Mouse (Mus musculus) kidney, postnatal 0 days (tissue): ENCODE measurements around the gene Pmm2. TPM values are rescaled to one million over a fixed set of nuclear protein-coding genes. Genes with fewer than 3 reads are reported as not detected.

Source experiments
- ATAC-seq: fragments of 200-750 bp; cut with Nextera tagmentation; replicated peaks from 2 replicates; pipeline ENCODE4 v1.8.0; 2017; ENCODE audit warnings: low read depth, moderate number of reproducible peaks, moderate TSS enrichment, moderate library complexity; ENCODE audit not compliant: low FRiP score
- DNase-seq: peaks from one replicate; pipeline ENCODE4 v3.0.0-alpha.2; 2016; ENCODE audit warnings: low spot score
- H3K27ac ChIP-seq: fragments of 300-500 bp; sonication (generic); 2 replicates; pipeline ENCODE4 v1.5.1; 2014; ENCODE audit warnings: mild to moderate bottlenecking
- H3K27me3 ChIP-seq: fragments of 300-500 bp; sonication (generic); 2 replicates; pipeline ENCODE4 v1.6.1; 2014; ENCODE audit warnings: low read length, mixed read lengths; ENCODE audit not compliant: insufficient read depth
- H3K36me3 ChIP-seq: fragments of 300-500 bp; sonication (generic); 2 replicates; pipeline ENCODE4 v1.6.1; 2014; ENCODE audit warnings: low read length, mixed read lengths; ENCODE audit not compliant: insufficient read depth
- H3K4me1 ChIP-seq: fragments of 300-500 bp; sonication (generic); replicated peaks from 2 replicates; pipeline ENCODE4 v1.6.1; 2014; ENCODE audit warnings: antibody characterized with exemption, low read length, mixed read lengths; ENCODE audit not compliant: insufficient read depth
- H3K4me2 ChIP-seq: fragments of 300-500 bp; sonication (generic); 2 replicates; pipeline ENCODE4 v1.6.1; 2014; ENCODE audit warnings: mild to moderate bottlenecking, low read length, moderate library complexity, mixed read lengths
- H3K4me3 ChIP-seq: fragments of 300-500 bp; sonication (generic); replicated peaks from 2 replicates; pipeline ENCODE4 v1.5.1; 2014; ENCODE audit warnings: low read depth, low read length
- H3K9ac ChIP-seq: fragments of 300-500 bp; sonication (generic); 2 replicates; pipeline ENCODE4 v1.6.1; 2014; ENCODE audit warnings: low read depth, low read length
- H3K9me3 ChIP-seq: fragments of 300-500 bp; sonication (generic); replicated peaks from 2 replicates; pipeline ENCODE4 v1.6.1; 2016; ENCODE audit warnings: low read length, inconsistent platforms, mixed read lengths
- CTCF ChIP-seq: IDR thresholded peaks from 2 replicates; pipeline ENCODE4 v1.5.1; 2016; ENCODE audit warnings: antibody characterized with exemption, low read depth, mild to moderate bottlenecking, moderate library complexity
- WGBS: fragments of 180-500 bp; shearing (Covaris S2); extraction: QIAGEN DNeasy Blood & Tissue Kit; methylation state at CpG from one replicate; pipeline ENCODE4 v1.1.7; 2014; 5-methylcytosine and 5-hydroxymethylcytosine counted together
- polyA plus RNA-seq: library from polyadenylated mRNA; unstranded; fragments of >200 nt; fragmentation: Nextera tagmentation; extraction: Ambion mirVana; gene quantifications from 2 replicates; pipeline ENCODE4 v1.2.1, GENCODE M21; 2015

Gene Pmm2
- polyA plus RNA-seq = 45.0 and 53.6 TPM in 2 replicates

- ATAC-seq (peak; percentile 90), DNase-seq (peak; percentile 96)
- Histone ChIP-seq H3K4me2 (peak within 1 kb of the TSS; percentile 88), H3K9me3 (no peaks in the 10 kb centered on the region), H3K27ac (peak within 1 kb of the TSS; percentile 89), H3K36me3 (0 out of 2 replicates have a peak, but pooled peaks cover 8% of the 10 kb centered on the region), H3K27me3 (no peaks in the 10 kb centered on the region), H3K9ac (peak within 1 kb of the TSS; percentile 90), H3K4me1 (peaks cover 14% of the 10 kb centered on the region), H3K4me3 (peak within 1 kb of the TSS; percentile 85)
- TF ChIP-seq CTCF = peak; percentile 44; the same call in 1 of the 2 replicates
- under 1% methylated on average over 59 of the region's 59 CpGs for WGBS
These were observed at the start of gene Pmm2, which contains the start of gene Tmem186 for GRCm38 (mm10) chr16:8637217-8638051. Gene Pmm2 (plus strand): TSS chr16:8637674. Gene Tmem186 (minus strand): TSS chr16:8637712.

DNA sequence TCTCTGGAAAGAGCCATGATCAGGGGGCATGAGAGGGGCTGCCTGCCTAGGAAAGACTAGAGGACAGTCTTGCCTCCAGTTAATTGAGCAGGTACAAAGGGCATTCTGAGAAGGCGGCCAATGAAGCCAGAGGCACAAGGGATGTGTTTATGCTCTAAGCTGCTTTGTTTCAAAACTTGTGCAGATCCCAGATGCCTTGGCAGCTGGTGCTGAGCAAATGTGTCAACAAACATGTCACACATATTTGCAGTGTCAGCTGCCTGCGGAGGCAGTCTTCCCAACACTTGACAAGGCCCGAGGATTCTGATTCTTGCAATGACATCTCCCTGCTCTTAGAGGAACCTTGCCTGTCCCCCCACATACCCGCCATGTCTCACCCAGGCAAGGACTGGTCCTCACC, 42.1 kb upstream of the Pmm2 start:
- Histone ChIP-seq H3K27me3 (no peaks in the 10 kb centered on the region), H3K36me3 (no peaks in the 10 kb centered on the region), H3K4me1 (no peaks in the 10 kb centered on the region), H3K9me3 (no peaks in the 10 kb centered on the region), H3K27ac (no peak overlapping the region), H3K4me2 (no peak overlapping the region), H3K4me3 (no peak overlapping the region), H3K9ac (no peak overlapping the region)
- no peak for ATAC-seq
- no peak for TF ChIP-seq CTCF
- DNase-seq = no peak
- 78% methylated on average over 4 of the region's 4 CpGs for WGBS

DNA sequence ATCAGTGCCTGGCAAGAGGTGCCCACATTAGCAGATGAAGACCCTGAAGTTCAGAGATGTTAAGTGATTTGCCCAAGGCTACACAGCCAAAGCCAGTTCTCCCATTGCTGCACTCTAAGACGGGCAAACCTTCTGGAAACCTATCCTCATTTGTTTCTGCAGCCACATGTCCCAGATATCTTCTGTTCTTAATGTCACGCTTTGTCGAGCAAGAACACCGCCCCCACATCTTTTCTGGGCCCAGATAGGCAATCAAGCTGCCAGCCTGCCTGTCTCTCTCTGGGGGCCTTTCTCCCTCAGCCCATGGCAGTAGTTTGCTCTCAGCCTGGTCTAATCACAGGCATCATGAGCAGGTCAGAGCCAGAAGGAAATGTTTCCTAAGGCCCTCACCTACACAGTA, 41.1 kb upstream of the Pmm2 start:
- DNase-seq = peak; percentile 34
- H3K9me3 ChIP-seq = no peaks in the 10 kb centered on the region
- ATAC-seq = no peak
- no peak overlapping the region for H3K27ac ChIP-seq
- TF ChIP-seq CTCF = no peak
- H3K4me3 ChIP-seq = no peak overlapping the region
- no peaks in the 10 kb centered on the region for H3K27me3 ChIP-seq
- no peak overlapping the region for H3K4me2 ChIP-seq
- H3K9ac ChIP-seq = no peak overlapping the region
- H3K36me3 ChIP-seq = no peaks in the 10 kb centered on the region
- no peaks in the 10 kb centered on the region for H3K4me1 ChIP-seq
- 51% methylated on average over 4 of the region's 4 CpGs for WGBS

DNA sequence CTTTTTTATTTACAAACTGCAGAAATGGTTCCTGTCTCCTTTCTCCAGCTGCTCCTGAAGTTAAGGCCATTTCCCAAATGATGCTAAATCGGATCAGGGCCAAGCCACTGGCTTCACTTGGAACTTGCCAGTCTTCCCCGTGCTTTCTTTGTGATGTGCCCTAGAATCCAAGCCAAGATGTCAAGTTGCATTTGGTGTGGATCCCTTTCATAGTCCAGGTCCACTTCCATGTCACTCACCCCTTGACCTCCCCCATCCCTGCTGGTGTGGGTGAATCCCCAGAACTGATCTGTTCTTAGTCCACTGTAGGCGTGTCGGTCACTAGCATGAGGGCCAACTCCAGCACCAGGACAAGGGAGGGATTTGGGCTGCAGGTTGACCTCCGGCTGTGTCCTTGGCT, 40.0 kb upstream of the Pmm2 start:
- Histone ChIP-seq H3K4me2 (no peak overlapping the region), H3K4me3 (no peak overlapping the region), H3K4me1 (no peaks in the 10 kb centered on the region), H3K27ac (no peak overlapping the region), H3K36me3 (no peaks in the 10 kb centered on the region), H3K9me3 (no peaks in the 10 kb centered on the region), H3K27me3 (no peaks in the 10 kb centered on the region), H3K9ac (no peak overlapping the region)
- no peak for TF ChIP-seq CTCF
- DNase-seq = no peak
- 91% methylated on average over 5 of the region's 5 CpGs for WGBS
- ATAC-seq = no peak

- Histone ChIP-seq H3K4me2 (no peak overlapping the region), H3K4me1 (no peaks in the 10 kb centered on the region), H3K9me3 (no peaks in the 10 kb centered on the region), H3K36me3 (no peaks in the 10 kb centered on the region), H3K4me3 (no peak overlapping the region), H3K9ac (no peak overlapping the region), H3K27ac (no peak overlapping the region), H3K27me3 (no peaks in the 10 kb centered on the region)
- no peak for TF ChIP-seq CTCF
- ATAC-seq (no peak), DNase-seq (no peak)
- WGBS = 82% methylated on average over 3 of the region's 3 CpGs
These were observed 33.7 kb upstream of the Pmm2 start for GRCm38 (mm10) chr16:8603789-8604188.

- Histone ChIP-seq H3K27me3 (no peaks in the 10 kb centered on the region), H3K4me2 (no peak overlapping the region), H3K36me3 (peaks cover 11% of the 10 kb centered on the region; the same call in 1 of the 2 replicates), H3K27ac (no peak overlapping the region), H3K4me3 (no peak overlapping the region), H3K9ac (no peak overlapping the region), H3K4me1 (no peaks in the 10 kb centered on the region), H3K9me3 (no peaks in the 10 kb centered on the region)
- 58% methylated on average over 3 of the region's 3 CpGs for WGBS
- TF ChIP-seq CTCF = no peak
- ATAC-seq = no peak
- no peak for DNase-seq
These were observed 27.1 kb upstream of the Pmm2 start for GRCm38 (mm10) chr16:8610397-8610796.
